Mouse (Mus musculus) bone marrow, adult 2 months (tissue): ENCODE data around the gene Abhd14a.

Experiments
- CTCF ChIP-seq: fragments of 200-500 bp; IDR thresholded peaks from 2 replicates; pipeline ENCODE4 v1.5.1; 2011; ENCODE audit warnings: low read length, control low read depth; ENCODE audit not compliant: control insufficient read depth, insufficient read depth
- POLR2A ChIP-seq: fragments of 200-500 bp; IDR thresholded peaks from 2 replicates; pipeline ENCODE4 v1.6.1; 2011; ENCODE audit warnings: low read depth, mild to moderate bottlenecking, control low read depth, low read length, borderline replicate concordance; ENCODE audit not compliant: control insufficient read depth

DNA sequence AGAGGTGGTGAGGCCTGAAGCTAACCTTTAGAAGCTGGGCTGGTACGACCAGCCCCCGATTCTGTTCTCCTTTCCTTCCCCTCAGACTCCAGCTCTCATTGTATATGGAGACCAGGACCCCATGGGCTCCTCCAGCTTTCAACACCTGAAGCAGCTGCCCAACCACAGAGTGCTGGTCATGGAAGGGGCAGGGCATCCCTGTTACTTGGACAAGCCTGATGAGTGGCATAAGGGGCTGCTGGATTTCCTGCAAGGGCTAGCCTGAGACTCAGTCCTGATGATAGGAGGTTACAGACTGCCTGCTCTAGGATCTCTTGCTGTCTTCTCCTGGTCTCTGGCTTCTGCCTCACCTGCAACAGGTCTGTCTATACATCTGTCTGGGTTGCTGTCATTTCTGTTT lies 4.4 kb upstream of the Abhd14a start:
- TF ChIP-seq CTCF = no peak
- TF ChIP-seq POLR2A = no peak
